Mouse (Mus musculus): ENCODE results near the gene Ptpn20. TPM values are rescaled to one million over a fixed set of nuclear protein-coding genes. Genes with fewer than 3 reads are reported as not detected.
A peak's percentile ranks its signal among the peaks of the same experiment; 100 is the strongest.

Ptpn20 gene
- polyA plus RNA-seq, 1 experiment from 2014 or later = 0.32 TPM

GRCm38 (mm10) chr14:33678740-33679139 lies 89.7 kb downstream of the Ptpn20 start:
- no peak overlapping the region for H3K27ac ChIP-seq (replicated peaks)
- H3K4me2 ChIP-seq = no peak overlapping the region
- no peak for ATAC-seq (ENCODE audit: low FRiP score)
- no peaks in the 10 kb centered on the region for H3K9me3 ChIP-seq (replicated peaks)
- H3K4me3 ChIP-seq (replicated peaks) = no peak overlapping the region
- no peak overlapping the region for H3K9ac ChIP-seq (replicated peaks)
- no peaks in the 10 kb centered on the region for H3K36me3 ChIP-seq
- no peaks in the 10 kb centered on the region for H3K27me3 ChIP-seq (replicated peaks)
- 93% methylated on average over 3 of the region's 3 CpGs for WGBS
- peaks cover 3% of the 10 kb centered on the region for H3K4me1 ChIP-seq

DNA sequence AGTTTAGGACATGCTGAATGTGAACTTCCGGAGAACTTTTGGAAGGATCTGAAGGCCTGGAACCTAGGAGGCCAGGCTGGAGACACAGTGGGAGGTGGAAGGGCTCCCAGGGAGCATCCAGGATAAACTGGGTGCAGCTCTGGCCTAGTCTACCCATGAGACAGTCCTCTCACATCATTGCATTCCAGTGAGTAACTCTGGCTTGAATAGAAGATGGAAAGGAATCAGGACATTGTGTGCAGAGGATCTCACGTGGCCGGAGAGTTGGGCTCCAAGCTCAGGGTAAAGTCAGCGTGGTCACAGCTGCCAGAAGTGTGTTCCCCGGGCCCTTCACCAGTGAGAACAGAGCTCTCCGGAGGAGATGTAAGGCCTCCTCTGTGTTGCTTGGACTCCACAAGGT lies 91.6 kb downstream of the Ptpn20 start:
- H3K36me3 ChIP-seq = no peaks in the 10 kb centered on the region
- no peaks in the 10 kb centered on the region for H3K9me3 ChIP-seq (replicated peaks)
- no peak overlapping the region for H3K4me3 ChIP-seq (replicated peaks)
- no peak overlapping the region for H3K27ac ChIP-seq (replicated peaks)
- no peak overlapping the region for H3K4me2 ChIP-seq
- 89% methylated on average over 6 of the region's 6 CpGs for WGBS
- H3K9ac ChIP-seq (replicated peaks) = no peak overlapping the region
- H3K4me1 ChIP-seq = peaks cover 6% of the 10 kb centered on the region
- no peak for ATAC-seq (ENCODE audit: low FRiP score)
- H3K27me3 ChIP-seq (replicated peaks) = no peaks in the 10 kb centered on the region

DNA sequence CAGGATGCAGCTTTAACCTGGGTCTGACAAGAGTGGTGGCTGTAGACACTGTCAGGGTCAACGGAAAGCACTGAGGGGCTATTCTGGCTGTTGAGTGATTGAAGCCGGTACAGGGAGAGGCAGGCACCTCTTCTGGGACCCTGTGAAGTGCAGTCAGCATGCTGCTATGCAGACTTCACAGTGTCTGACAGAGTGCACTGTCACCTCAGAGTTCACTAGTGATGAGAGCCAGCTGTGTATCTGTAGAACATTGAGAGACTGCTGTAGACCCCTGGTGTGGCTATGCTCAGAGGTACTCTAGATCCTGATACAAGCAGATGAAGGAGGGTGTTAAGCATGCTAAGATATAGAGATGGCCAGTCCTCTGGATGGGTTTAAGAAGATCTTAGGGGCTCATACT lies 93.8 kb downstream of the Ptpn20 start:
- Histone ChIP-seq H3K4me2 (no peak overlapping the region), H3K27me3 (replicated peaks) (no peaks in the 10 kb centered on the region), H3K36me3 (no peaks in the 10 kb centered on the region), H3K4me3 (replicated peaks) (no peak overlapping the region), H3K27ac (replicated peaks) (no peak overlapping the region), H3K4me1 (peaks cover 6% of the 10 kb centered on the region), H3K9ac (replicated peaks) (no peak overlapping the region), H3K9me3 (replicated peaks) (no peaks in the 10 kb centered on the region)
- ATAC-seq (ENCODE audit: low FRiP score) = 0 out of 2 replicates have a peak, but pooled peaks have one; percentile 14
- WGBS = 74% methylated on average over 2 of the region's 2 CpGs

DNA sequence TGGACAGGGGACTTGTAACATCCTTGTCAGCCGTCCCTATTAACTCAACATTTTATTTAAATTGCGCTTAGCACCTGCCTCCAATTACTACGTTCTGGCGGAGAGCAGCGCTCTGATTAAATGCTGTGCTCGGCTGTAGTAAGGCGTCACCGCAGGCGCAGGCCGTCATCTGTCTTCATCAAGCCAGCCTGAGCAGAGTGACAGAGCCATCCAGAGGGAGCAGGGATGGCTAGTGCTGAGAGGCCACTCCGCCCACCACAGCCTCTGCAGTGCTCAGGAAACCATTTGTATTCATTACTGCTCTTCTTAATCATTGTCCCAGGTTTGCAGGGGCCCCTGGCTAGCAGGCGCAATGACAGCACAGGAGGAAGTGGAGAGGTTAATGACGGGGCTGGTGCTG lies 94.7 kb downstream of the Ptpn20 start:
- peak; percentile 75 for ATAC-seq (ENCODE audit: low FRiP score)
- Histone ChIP-seq H3K4me1 (peaks cover 6% of the 10 kb centered on the region), H3K4me3 (replicated peaks) (no peak overlapping the region), H3K4me2 (no peak overlapping the region; the same call in 1 of the 2 replicates), H3K36me3 (no peaks in the 10 kb centered on the region), H3K9me3 (replicated peaks) (no peaks in the 10 kb centered on the region), H3K27me3 (replicated peaks) (no peaks in the 10 kb centered on the region), H3K27ac (replicated peaks) (no peak overlapping the region), H3K9ac (replicated peaks) (no peak overlapping the region)
- 5% methylated on average over 13 of the region's 13 CpGs for WGBS

DNA sequence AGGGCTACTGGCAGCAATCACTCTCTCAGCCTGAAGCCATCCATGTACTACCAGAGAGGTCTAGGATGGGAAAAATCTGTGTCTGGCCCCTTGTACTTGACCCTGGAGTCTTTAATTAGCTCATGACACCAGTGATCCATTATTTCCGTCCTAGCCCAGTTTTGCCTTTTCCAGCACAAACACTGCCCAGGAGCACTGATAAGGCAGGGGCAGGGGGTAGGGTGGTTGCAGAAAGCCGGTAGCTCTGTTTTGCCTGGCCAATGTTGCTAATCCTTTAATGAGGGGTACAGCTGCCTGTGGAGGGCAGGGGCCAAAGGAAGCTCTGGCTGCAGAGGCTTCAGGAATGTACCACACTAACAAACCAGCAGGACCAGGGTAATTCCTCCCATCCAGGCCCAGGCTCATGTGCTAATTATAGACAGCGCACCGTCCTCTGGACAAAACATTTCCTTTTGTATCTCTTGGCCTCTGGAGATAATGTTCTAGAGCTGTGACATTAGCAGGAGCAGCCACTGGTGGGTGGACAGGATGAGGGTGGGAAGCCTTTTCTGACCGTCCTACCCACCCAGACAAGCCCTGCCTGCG lies 98.5 kb downstream of the Ptpn20 start:
- no peak for ATAC-seq (ENCODE audit: low FRiP score)
- H3K9me3 ChIP-seq (replicated peaks) = no peaks in the 10 kb centered on the region
- no peak overlapping the region for H3K4me3 ChIP-seq (replicated peaks)
- no peak overlapping the region for H3K27ac ChIP-seq (replicated peaks)
- H3K36me3 ChIP-seq = no peaks in the 10 kb centered on the region
- H3K4me2 ChIP-seq = no peak overlapping the region
- H3K27me3 ChIP-seq (replicated peaks) = peaks cover 3% of the 10 kb centered on the region; the same call in 1 of the 2 replicates
- peaks cover 14% of the 10 kb centered on the region for H3K4me1 ChIP-seq
- H3K9ac ChIP-seq (replicated peaks) = no peak overlapping the region
- 70% methylated on average over 6 of the region's 6 CpGs for WGBS

DNA sequence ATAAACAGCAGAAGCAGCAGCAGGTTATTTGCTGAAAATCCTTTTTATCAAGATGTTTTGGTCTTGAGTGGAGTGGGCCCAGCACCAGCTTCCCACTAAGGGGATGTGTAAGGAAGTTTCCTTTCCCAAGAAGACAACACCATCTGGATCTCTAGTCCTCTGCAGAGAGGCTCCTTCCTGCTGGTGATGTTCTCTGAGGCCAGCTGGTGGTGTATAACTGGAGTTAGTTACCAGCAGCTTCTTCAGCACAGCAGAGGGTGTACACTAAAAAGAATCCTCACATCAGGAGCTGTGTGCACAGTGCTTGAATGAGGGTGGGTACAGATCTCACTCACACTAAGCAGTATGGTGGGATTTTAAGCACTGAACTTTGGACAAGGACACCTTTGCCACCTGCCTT lies 100.0 kb downstream of the Ptpn20 start:
- Histone ChIP-seq H3K36me3 (no peaks in the 10 kb centered on the region), H3K4me2 (no peak overlapping the region), H3K4me3 (replicated peaks) (no peak overlapping the region), H3K4me1 (peaks cover 8% of the 10 kb centered on the region), H3K27ac (replicated peaks) (no peak overlapping the region), H3K27me3 (replicated peaks) (peaks cover 3% of the 10 kb centered on the region; the same call in 1 of the 2 replicates), H3K9ac (replicated peaks) (no peak overlapping the region), H3K9me3 (replicated peaks) (no peaks in the 10 kb centered on the region)
- ATAC-seq (ENCODE audit: low FRiP score) = no peak

Other genes with a start within 250 kb of the Ptpn20 start
- gene Mapk8, start 142.0 kb upstream of the Ptpn20 start, polyA plus RNA-seq (2015; fragmentation: Nextera tagmentation; extraction: Ambion mirVana) = 30.0 and 32.8 TPM in 2 replicates
- gene Frmpd2, start 117.5 kb upstream of the Ptpn20 start, polyA plus RNA-seq (2015; fragmentation: Nextera tagmentation; extraction: Ambion mirVana) = 0.24 TPM in 1 of 2 replicates, not detected in the other